Mouse (Mus musculus) heart, embryonic 14.5 days (tissue): ENCODE measurements around the gene Adam12. TPM values are rescaled to one million over a fixed set of nuclear protein-coding genes. Genes with fewer than 3 reads are reported as not detected.
A peak's percentile ranks its signal among the peaks of the same experiment; 100 is the strongest.

Experiments used
- ATAC-seq: fragments of 200-750 bp; cut with Nextera tagmentation; 2 replicates; pipeline ENCODE4 v1.8.0; 2017; ENCODE audit warnings: low read depth, moderate TSS enrichment; ENCODE audit not compliant: insufficient number of reproducible peaks, insufficient read depth, low FRiP score
- H3K27ac ChIP-seq, 2 experiments: fragments of 200-500 bp in 1 of 2; fragments of 300-500 bp in 1 of 2; sonication (generic) in 1 of 2; replicated peaks in 1 of 2; 2 replicates each; pipeline ENCODE4 v1.5.1; 2012 to 2014; ENCODE audit warnings: low read depth in 2 of 2, low read length in 2 of 2, control low read depth in 1 of 2, mild to moderate bottlenecking in 1 of 2, mixed read lengths in 1 of 2; ENCODE audit not compliant: control insufficient read depth in 1 of 2, insufficient read depth in 1 of 2
- H3K27me3 ChIP-seq: fragments of 300-500 bp; sonication (generic); 2 replicates; pipeline ENCODE4 v1.6.1; 2014; ENCODE audit warnings: mild to moderate bottlenecking, low read length, control low read depth; ENCODE audit not compliant: control insufficient read depth, insufficient read depth
- H3K36me3 ChIP-seq: fragments of 300-500 bp; sonication (generic); 2 replicates; pipeline ENCODE4 v1.6.1; 2014; ENCODE audit warnings: mild to moderate bottlenecking, control low read depth, low read length, mixed read lengths; ENCODE audit not compliant: control insufficient read depth, insufficient read depth
- H3K4me1 ChIP-seq, 2 experiments: fragments of 200-500 bp in 1 of 2; fragments of 300-500 bp in 1 of 2; sonication (generic) in 1 of 2; 2 replicates each; pipeline ENCODE4 v1.6.1; 2012 to 2014; ENCODE audit warnings: low read length in 2 of 2, control low read depth in 1 of 2, mixed read lengths in 1 of 2; ENCODE audit not compliant: control insufficient read depth in 2 of 2, insufficient read depth in 2 of 2
- H3K4me2 ChIP-seq: fragments of 300-500 bp; sonication (generic); 2 replicates; pipeline ENCODE4 v1.6.1; 2014; ENCODE audit warnings: mild to moderate bottlenecking, low read length
- H3K4me3 ChIP-seq, 2 experiments: fragments of 200-500 bp in 1 of 2; fragments of 300-500 bp in 1 of 2; sonication (generic) in 1 of 2; 2 replicates each; pipeline ENCODE4 v1.5.1; 2012 to 2014; ENCODE audit warnings: low read length in 2 of 2, mild to moderate bottlenecking in 2 of 2, control low read depth in 1 of 2, low read depth in 1 of 2, moderate library complexity in 1 of 2; ENCODE audit not compliant: control insufficient read depth in 1 of 2, insufficient read depth in 1 of 2
- H3K9ac ChIP-seq: fragments of 300-500 bp; sonication (generic); 2 replicates; pipeline ENCODE4 v1.6.1; 2014; ENCODE audit warnings: mild to moderate bottlenecking, low read length
- H3K9me3 ChIP-seq: fragments of 300-500 bp; sonication (generic); 2 replicates; pipeline ENCODE4 v1.6.1; 2016; ENCODE audit warnings: low read length, control low read depth; ENCODE audit not compliant: control insufficient read depth
- WGBS: fragments of 180-500 bp; shearing (Covaris S2); extraction: QIAGEN DNeasy Blood & Tissue Kit; methylation state at CpG from one replicate; pipeline ENCODE4 v1.1.7; 2014; 5-methylcytosine and 5-hydroxymethylcytosine counted together
- microRNA-seq: library from miRNA; unstranded; fragments of <30 nt; microRNA quantifications from one replicate; pipeline ENCODE4, GENCODE M21; 2016
- polyA plus RNA-seq: library from polyadenylated mRNA; unstranded; fragments of >200 nt; fragmentation: Nextera tagmentation; extraction: Ambion mirVana; gene quantifications from 2 replicates; pipeline ENCODE4 v1.2.1, GENCODE M21; 2014

Gene Adam12
- polyA plus RNA-seq, 1 experiment from 2014 or later = 7.3 TPM

DNA sequence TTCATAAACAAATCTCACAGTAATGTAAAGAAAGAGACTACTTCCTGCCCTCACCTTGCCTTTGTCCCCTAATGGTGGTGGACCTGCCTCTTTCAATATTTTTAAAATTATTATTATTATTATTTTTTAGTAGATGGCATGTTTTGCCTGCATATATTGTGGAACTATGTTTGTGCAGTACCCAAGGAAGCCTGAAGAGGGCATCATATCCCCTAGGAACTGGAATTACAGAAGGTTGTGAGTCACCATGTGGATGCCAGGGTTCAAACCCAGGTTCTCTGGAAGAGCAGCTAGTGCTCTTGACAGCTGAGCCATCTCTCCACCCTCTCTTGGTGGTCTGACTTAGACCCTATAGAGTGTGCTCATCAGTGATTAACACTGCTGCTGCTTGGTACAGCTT, 381.2 kb downstream of the Adam12 start:
- Histone ChIP-seq H3K9me3 (no peaks in the 10 kb centered on the region), H3K36me3 (no peaks in the 10 kb centered on the region), H3K27ac (no peak overlapping the region), H3K9ac (no peak overlapping the region), H3K4me2 (no peak overlapping the region), H3K4me3 (no peak overlapping the region), H3K27me3 (no peaks in the 10 kb centered on the region), H3K4me1 (peaks cover 4 to 10% of the 10 kb centered on the region in 2 experiments)
- no peak for ATAC-seq

DNA sequence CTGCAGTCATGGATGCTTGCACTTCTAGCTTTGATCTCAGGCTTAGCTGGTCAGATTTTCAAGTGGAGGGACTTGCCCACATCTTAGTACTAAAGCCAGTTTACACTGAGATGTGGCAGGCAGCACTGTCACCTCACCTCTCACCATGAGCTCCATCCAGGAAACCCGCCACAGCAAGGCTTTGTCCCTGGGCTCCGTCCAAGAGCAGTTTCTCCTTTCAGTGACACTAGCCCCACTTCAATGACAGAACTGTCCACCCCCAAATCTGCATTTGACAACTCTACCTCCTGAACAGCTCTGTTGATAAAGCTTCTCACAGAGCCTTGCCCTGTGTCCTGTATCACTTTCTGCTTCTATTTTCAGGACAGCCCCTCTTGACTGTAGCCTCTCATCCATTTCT, 383.8 kb downstream of the Adam12 start:
- Histone ChIP-seq H3K4me3 (no peak overlapping the region), H3K4me2 (no peak overlapping the region), H3K9ac (no peak overlapping the region), H3K27me3 (no peaks in the 10 kb centered on the region), H3K9me3 (peaks cover 4% of the 10 kb centered on the region; the same call in 1 of the 2 replicates), H3K27ac (peak overlapping the region in 1 of 2 experiments; percentile 16; a peak in 2 of 4 replicates), H3K4me1 (peaks cover 4 to 10% of the 10 kb centered on the region in 2 experiments), H3K36me3 (no peaks in the 10 kb centered on the region)
- WGBS = 36% methylated on average over 2 of the region's 2 CpGs
- no peak for ATAC-seq

DNA sequence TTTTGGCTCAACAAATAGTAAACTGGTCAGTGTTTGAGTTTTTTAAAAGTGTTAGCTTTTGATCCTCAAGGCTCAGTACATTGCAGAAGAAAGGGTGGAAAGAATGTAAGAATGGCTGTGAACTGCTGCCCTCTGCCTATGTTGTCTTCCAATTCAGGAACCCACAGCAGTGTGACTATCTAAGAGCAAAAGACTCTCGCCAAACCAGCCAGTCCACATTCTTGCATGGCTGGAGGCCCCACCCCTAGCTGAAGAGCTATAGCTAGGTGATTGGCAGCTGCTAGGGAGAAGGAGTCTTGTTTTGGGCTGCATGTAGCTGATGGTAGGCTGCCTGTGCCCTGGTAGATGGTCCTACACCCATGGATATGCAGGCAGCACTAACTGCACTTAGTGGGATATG, 384.8 kb downstream of the Adam12 start:
- H3K4me1 ChIP-seq = peaks cover 4 to 10% of the 10 kb centered on the region in 2 experiments
- H3K9ac ChIP-seq = no peak overlapping the region
- 15% methylated on average over 1 of the region's 1 CpGs for WGBS
- no peak overlapping the region for H3K4me2 ChIP-seq
- H3K27ac ChIP-seq = no peak overlapping the region
- no peaks in the 10 kb centered on the region for H3K36me3 ChIP-seq
- ATAC-seq = no peak
- H3K9me3 ChIP-seq = peaks cover 4% of the 10 kb centered on the region; the same call in 1 of the 2 replicates
- no peaks in the 10 kb centered on the region for H3K27me3 ChIP-seq
- no peak overlapping the region for H3K4me3 ChIP-seq

DNA sequence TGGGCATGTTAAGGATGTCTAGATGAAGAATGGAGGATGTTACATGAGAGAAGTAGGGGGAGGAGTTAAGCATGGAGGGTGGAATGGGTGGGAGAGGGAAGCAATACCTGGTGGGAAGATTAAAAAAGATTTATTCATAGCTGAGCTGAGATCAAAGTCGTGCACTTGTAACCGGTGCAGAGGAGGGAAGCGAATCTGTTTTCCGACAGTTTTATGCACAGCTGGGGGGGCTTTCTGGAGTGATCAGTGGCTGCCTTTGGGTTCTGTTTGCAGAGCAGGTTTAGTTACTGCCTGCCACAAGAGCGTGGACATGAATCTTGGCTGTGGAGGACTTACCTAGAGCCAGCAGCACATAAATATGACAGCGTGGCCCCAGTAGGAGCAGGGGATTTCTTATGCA, 389.9 kb downstream of the Adam12 start:
- no peaks in the 10 kb centered on the region for H3K4me1 ChIP-seq
- no peak overlapping the region for H3K27ac ChIP-seq
- ATAC-seq = no peak
- no peaks in the 10 kb centered on the region for H3K36me3 ChIP-seq
- H3K9ac ChIP-seq = no peak overlapping the region
- H3K4me3 ChIP-seq = no peak overlapping the region
- no peaks in the 10 kb centered on the region for H3K27me3 ChIP-seq
- H3K4me2 ChIP-seq = no peak overlapping the region
- peaks cover 4% of the 10 kb centered on the region; the same call in 1 of the 2 replicates for H3K9me3 ChIP-seq
- WGBS = 79% methylated on average over 6 of the region's 6 CpGs

DNA sequence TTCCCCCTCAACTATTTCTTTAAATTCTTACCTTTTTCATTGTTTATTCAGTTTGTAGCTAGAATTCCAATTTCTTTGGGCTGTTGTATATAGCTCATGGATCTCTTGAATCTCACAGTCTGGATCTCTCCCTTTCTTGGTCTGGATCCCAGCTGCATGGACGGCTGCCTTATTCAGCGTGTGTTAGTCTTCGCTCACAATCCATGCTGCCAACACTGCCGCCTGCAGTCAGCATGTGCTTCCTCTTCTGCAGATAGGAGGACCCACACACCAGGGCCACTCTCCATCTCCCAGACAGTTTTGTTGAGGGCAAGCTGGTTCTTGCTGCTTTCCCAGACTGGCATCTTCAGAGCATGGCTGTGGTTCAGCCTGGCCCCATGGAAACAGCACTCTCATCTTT, 392.4 kb downstream of the Adam12 start:
- Histone ChIP-seq H3K9ac (no peak overlapping the region), H3K36me3 (no peaks in the 10 kb centered on the region), H3K4me3 (no peak overlapping the region), H3K27me3 (no peaks in the 10 kb centered on the region), H3K9me3 (peaks cover 4% of the 10 kb centered on the region; the same call in 1 of the 2 replicates), H3K4me1 (no peaks in the 10 kb centered on the region), H3K27ac (no peak overlapping the region), H3K4me2 (no peak overlapping the region)
- ATAC-seq = no peak
- 55% methylated on average over 4 of the region's 4 CpGs for WGBS

Small RNA genes within 50 kb of the gene (microRNA-seq; reads per million reads assigned to microRNA genes)
- not detected for gene Gm23631

Other genes with a start within 250 kb of the Adam12 start
- gene D7Ertd443e, start 153.5 kb upstream of the Adam12 start, polyA plus RNA-seq = 0.35 and 0.58 TPM in 2 replicates